Mouse (Mus musculus) layer of hippocampus, adult 8-10 months (tissue): ENCODE results near the gene Lrrk2. TPM values are rescaled to one million over a fixed set of nuclear protein-coding genes. Genes with fewer than 3 reads are reported as not detected.

Experiments used
- DNase-seq, 2 experiments: peaks; one replicate each; pipeline ENCODE4 v3.0.0; 2022; ENCODE audit warnings: low spot score in 2 of 2
- total RNA-seq, 4 experiments: library from RNA; stranded (reverse); gene quantifications; 2 replicates each; pipeline ENCODE4 v1.2.4; 2022

Lrrk2 gene
- total RNA-seq, 4 experiments from 2014 or later = 20.9 to 31.2 (median 23.8) TPM

- no peak for DNase-seq
Observed at GRCm38 (mm10) chr15:91685880-91686563, 13.0 kb downstream of the Lrrk2 start.

GRCm38 (mm10) chr15:91690648-91691047 lies 17.7 kb downstream of the Lrrk2 start:
- no peak for DNase-seq

GRCm38 (mm10) chr15:91693051-91693450 lies 20.1 kb downstream of the Lrrk2 start:
- no peak for DNase-seq

- no peak for DNase-seq
Observed at GRCm38 (mm10) chr15:91693856-91694255, 20.9 kb downstream of the Lrrk2 start.

- DNase-seq = no peak
Observed at GRCm38 (mm10) chr15:91700841-91701240, 27.9 kb downstream of the Lrrk2 start.

- peak; percentile 8 to 14 for DNase-seq
Observed at GRCm38 (mm10) chr15:91702991-91703715, 30.2 kb downstream of the Lrrk2 start.

- no peak for DNase-seq
Observed at GRCm38 (mm10) chr15:91704091-91704490, 31.1 kb downstream of the Lrrk2 start.

GRCm38 (mm10) chr15:91709207-91710130 lies 36.5 kb downstream of the Lrrk2 start:
- peak in 1 of 2 experiments; percentile 10 for DNase-seq

GRCm38 (mm10) chr15:91735216-91735922 lies 62.4 kb downstream of the Lrrk2 start:
- DNase-seq = no peak

GRCm38 (mm10) chr15:91736791-91737533 lies 64.0 kb downstream of the Lrrk2 start:
- DNase-seq = peak in 1 of 2 experiments; percentile 28

- no peak for DNase-seq
Observed at GRCm38 (mm10) chr15:91738808-91739207, 65.8 kb downstream of the Lrrk2 start.

GRCm38 (mm10) chr15:91745501-91745900 lies 72.5 kb downstream of the Lrrk2 start:
- DNase-seq = peak in 1 of 2 experiments; percentile 48

- peak; percentile 23 to 69 for DNase-seq
Observed at GRCm38 (mm10) chr15:91752111-91752510, 79.1 kb downstream of the Lrrk2 start.

- DNase-seq = no peak
Observed at GRCm38 (mm10) chr15:91753378-91754080, 80.6 kb downstream of the Lrrk2 start.

GRCm38 (mm10) chr15:91754546-91754945 lies 81.6 kb downstream of the Lrrk2 start:
- DNase-seq = peak; percentile 35 to 71

GRCm38 (mm10) chr15:91755756-91756155 lies 82.8 kb downstream of the Lrrk2 start:
- DNase-seq = no peak

- DNase-seq = no peak
Observed at GRCm38 (mm10) chr15:91772041-91772440, 99.1 kb downstream of the Lrrk2 start.

GRCm38 (mm10) chr15:91779166-91779565 lies 106.2 kb downstream of the Lrrk2 start:
- DNase-seq = no peak

- peak in 1 of 2 experiments; percentile 52 for DNase-seq
Observed at GRCm38 (mm10) chr15:91781172-91781571, 108.2 kb downstream of the Lrrk2 start.

GRCm38 (mm10) chr15:91788338-91788737 lies 115.4 kb downstream of the Lrrk2 start:
- DNase-seq = no peak
